In genomic region chr6:87793821-87794510, GRCm38 (mm10) we compare ENCODE assay signal across 30 mouse cellular contexts. TPM values are rescaled to one million over a fixed set of nuclear protein-coding genes. Genes with fewer than 3 reads are reported as not detected.
DNase-seq lines count a peak whose midpoint lies in the region; ATAC-seq and TF ChIP-seq lines count a peak whose summit lies in the region.
"Had no signal": no experiment of that assay in that cellular context is flagged by ENCODE, and none has a peak within 500 bp of the region (broad histone marks: within the 10 kb centered on the region; RNA-seq: fewer than 3 reads in every experiment).

No protein-coding gene starts in this region.

- WGBS in liver, embryonic 12.5 days (ENCODE audit: insufficient replicate concordance) = 84% methylated on average over 10 of the region's 10 CpGs
- 89% methylated on average over 10 of the region's 10 CpGs for WGBS in liver, postnatal 0 days (ENCODE audit: insufficient replicate concordance)
- 89% methylated on average over 10 of the region's 10 CpGs for WGBS in stomach, postnatal 0 days
- 88% methylated on average over 10 of the region's 10 CpGs for WGBS in heart, adult 2 months

- no peaks in the 10 kb centered on the region for H3K9me3 ChIP-seq in liver, embryonic 12.5 days (replicated peaks)
- no peaks in the 10 kb centered on the region for H3K9me3 ChIP-seq in liver, postnatal 0 days (ENCODE audit: low read length)
- H3K9me3 ChIP-seq in stomach, postnatal 0 days (ENCODE audit: control insufficient read depth, low read length) = no peaks in the 10 kb centered on the region
- H3K9me3 ChIP-seq: embryonic facial prominence, embryonic 13.5 days; forebrain, embryonic 13.5 days; G1E; heart, embryonic 15.5 days; neural tube, embryonic 13.5 days had no signal

- no peaks in the 10 kb centered on the region for H3K27me3 ChIP-seq in liver, embryonic 12.5 days (replicated peaks)
- no peaks in the 10 kb centered on the region for H3K27me3 ChIP-seq in liver, postnatal 0 days (ENCODE audit: insufficient read depth, low read length)
- H3K27me3 ChIP-seq in stomach, postnatal 0 days (ENCODE audit: control insufficient read depth, insufficient read depth, low read length) = no peaks in the 10 kb centered on the region
- no peaks in the 10 kb centered on the region for H3K27me3 ChIP-seq in heart, adult 2 months (ENCODE audit: control insufficient read depth, insufficient read depth, low read length)
- H3K27me3 ChIP-seq: CH12.LX; embryonic facial prominence, embryonic 13.5 days; forebrain, embryonic 13.5 days; heart, embryonic 15.5 days; neural tube, embryonic 13.5 days; Patski had no signal

- no peak for DNase-seq in liver, postnatal 0 days
- DNase-seq in cerebellum, adult 11-12 months = peak; percentile 84
- peak; percentile 92 for DNase-seq in cerebellum, adult 9-10 months
- DNase-seq in stomach, postnatal 0 days (ENCODE audit: low spot score) = peak; percentile 11
- no peak for DNase-seq in heart, adult 2 months
- no peak for DNase-seq in right cerebral cortex, postnatal 36 days (ENCODE audit: low spot score in 2 of 2)
- DNase-seq: adrenal gland, adult 2 months; B cell, adult 2 months; gastrocnemius, postnatal 36 days; heart, postnatal 36 days; kidney, adult 9 months; kidney, postnatal 14 days; lung, postnatal 4 days; midbrain, embryonic 14.5 days; right cerebral cortex, adult 18-20 months; thymus, adult 2 months had no signal

- no peak for TF ChIP-seq CTCF in liver, postnatal 0 days (IDR thresholded peaks at IDR 0.05; ENCODE audit: low read depth)
- no peak for TF ChIP-seq CTCF in stomach, postnatal 0 days (IDR thresholded peaks at IDR 0.05; ENCODE audit: low read depth)
- no peak for TF ChIP-seq CTCF in heart, adult 2 months (IDR thresholded peaks at IDR 0.05)

- peaks cover 94% of the 10 kb centered on the region for H3K4me1 ChIP-seq in liver, embryonic 12.5 days
- H3K4me1 ChIP-seq in liver, postnatal 0 days (ENCODE audit: insufficient read depth) = peaks cover 59% of the 10 kb centered on the region
- H3K4me1 ChIP-seq in stomach, postnatal 0 days (replicated peaks; ENCODE audit: control insufficient read depth, insufficient read depth) = peaks cover 2% of the 10 kb centered on the region; the same call in 1 of the 2 replicates
- H3K4me1 ChIP-seq in heart, adult 2 months (ENCODE audit: control insufficient read depth, insufficient read depth, low read length) = no peaks in the 10 kb centered on the region; the same call in none of the 2 replicates

- TF ChIP-seq EP300 in liver, postnatal 0 days (IDR thresholded peaks at IDR 0.05; ENCODE audit: low read depth) = no peak
- no peak for TF ChIP-seq EP300 in stomach, postnatal 0 days (optimal IDR thresholded peaks at IDR 0.05)
- TF ChIP-seq EP300 in heart, adult 2 months (IDR thresholded peaks at IDR 0.05; ENCODE audit: insufficient read depth, low read depth, low read length) = no peak

- H3K4me2 ChIP-seq in liver, embryonic 12.5 days = no peak overlapping the region
- H3K4me2 ChIP-seq in liver, postnatal 0 days (ENCODE audit: low read depth, low read length) = no peak overlapping the region
- no peak overlapping the region for H3K4me2 ChIP-seq in stomach, postnatal 0 days (replicated peaks; ENCODE audit: low read depth)
- H3K4me2 ChIP-seq: embryonic facial prominence, embryonic 13.5 days; forebrain, embryonic 13.5 days; heart, embryonic 15.5 days; hindbrain, embryonic 14.5 days; neural tube, embryonic 13.5 days had no signal

- no peaks in the 10 kb centered on the region for H3K79me2 ChIP-seq in heart, adult 2 months (replicated peaks; ENCODE audit: control insufficient read depth, insufficient read depth, low read length)

- intact Hi-C loops in heart, adult 2 months (cut with DNase I) = no loop called here

- H3K27ac ChIP-seq in liver, embryonic 12.5 days = 0 out of 2 replicates have a peak overlapping the region, but pooled peaks have one; percentile 22
- H3K27ac ChIP-seq in liver, postnatal 0 days (ENCODE audit: low read depth) = no peak overlapping the region
- H3K27ac ChIP-seq in stomach, postnatal 0 days (replicated peaks) = no peak overlapping the region
- H3K27ac ChIP-seq in heart, adult 2 months = no peak overlapping the region
- H3K27ac ChIP-seq: embryonic facial prominence, embryonic 13.5 days; forebrain, embryonic 13.5 days; heart, embryonic 15.5 days; hindbrain, embryonic 14.5 days; liver, embryonic 14.5 days; neural tube, embryonic 13.5 days had no signal

- TF ChIP-seq POLR2A in heart, adult 2 months (IDR thresholded peaks at IDR 0.05; ENCODE audit: insufficient read depth, low read depth, low read length) = no peak

- H3K9ac ChIP-seq in liver, embryonic 12.5 days = no peak overlapping the region
- H3K9ac ChIP-seq in liver, postnatal 0 days (replicated peaks) = no peak overlapping the region
- no peak overlapping the region for H3K9ac ChIP-seq in stomach, postnatal 0 days (ENCODE audit: low read length)
- no peak overlapping the region for H3K9ac ChIP-seq in heart, adult 2 months (ENCODE audit: low read depth, low read length)
- H3K9ac ChIP-seq: embryonic facial prominence, embryonic 13.5 days; forebrain, embryonic 13.5 days; heart, embryonic 15.5 days; hindbrain, embryonic 14.5 days; liver, embryonic 14.5 days; neural tube, embryonic 13.5 days had no signal

- no peak for ATAC-seq in liver, embryonic 12.5 days
- no peak for ATAC-seq in liver, postnatal 0 days
- ATAC-seq in stomach, postnatal 0 days (ENCODE audit: low FRiP score, low TSS enrichment) = no peak
- ATAC-seq: forebrain, embryonic 13.5 days; Patski had no signal

- peaks cover 71% of the 10 kb centered on the region for H3K36me3 ChIP-seq in liver, embryonic 12.5 days
- H3K36me3 ChIP-seq in liver, postnatal 0 days (replicated peaks; ENCODE audit: insufficient read depth, low read length) = peaks cover 57% of the 10 kb centered on the region
- no peaks in the 10 kb centered on the region for H3K36me3 ChIP-seq in stomach, postnatal 0 days (ENCODE audit: control insufficient read depth, insufficient read depth, low read length)
- no peaks in the 10 kb centered on the region for H3K36me3 ChIP-seq in heart, adult 2 months (ENCODE audit: control insufficient read depth, insufficient read depth, low read length)

- H3K4me3 ChIP-seq in liver, embryonic 12.5 days = no peak overlapping the region
- H3K4me3 ChIP-seq in liver, postnatal 0 days (ENCODE audit: low read depth, low read length) = no peak overlapping the region
- H3K4me3 ChIP-seq in stomach, postnatal 0 days (ENCODE audit: low read depth, low read length) = no peak overlapping the region
- H3K4me3 ChIP-seq in heart, adult 2 months = no peak overlapping the region
- H3K4me3 ChIP-seq: embryonic facial prominence, embryonic 13.5 days; erythroblast, embryonic 14.5 days; forebrain, embryonic 13.5 days; heart, embryonic 15.5 days; myocyte; neural tube, embryonic 13.5 days had no signal

RNA-seq across cellular contexts. Expression of gene Gp9, which starts 16.1 kb away (rescaled TPM):
- 40.9 and 44.2 TPM in 2 replicates for polyA plus RNA-seq in liver, embryonic 12.5 days (2016; fragmentation: Nextera tagmentation; extraction: Ambion mirVana)
- polyA plus RNA-seq in liver, postnatal 0 days (2015; fragmentation: Nextera tagmentation; extraction: Ambion mirVana) = 36.5 and 38.0 TPM in 2 replicates
- polyA plus RNA-seq in stomach, postnatal 0 days (2015; fragmentation: Nextera tagmentation; extraction: Ambion mirVana) = 0.38 and 0.40 TPM in 2 replicates
- 1 to 10 TPM in 1 of 2 experiments, under 1 TPM in 1; 0.94 to 5.8 TPM for total RNA-seq in heart, adult 2 months (2021)
- 2.6 and 9.9 TPM in 2 replicates for polyA plus RNA-seq in heart, adult 2 months (2012; rRNA removed)
- total RNA-seq: CH12.LX; gastrocnemius, adult 18-20 months; gastrocnemius, postnatal 36 days had no signal
- polyA plus RNA-seq: myocyte; Patski; small intestine, adult 2 months had no signal

RNA-seq across cellular contexts. Expression of gene Rab43, which starts 18.0 kb away (rescaled TPM):
- polyA plus RNA-seq in liver, embryonic 12.5 days (2016; fragmentation: Nextera tagmentation; extraction: Ambion mirVana) = 28.6 and 30.5 TPM in 2 replicates
- polyA plus RNA-seq in liver, postnatal 0 days (2015; fragmentation: Nextera tagmentation; extraction: Ambion mirVana) = 44.4 and 45.4 TPM in 2 replicates
- 12.6 and 13.4 TPM in 2 replicates for polyA plus RNA-seq in stomach, postnatal 0 days (2015; fragmentation: Nextera tagmentation; extraction: Ambion mirVana)
- 10 to 100 TPM; 11.1 to 11.6 TPM for total RNA-seq in heart, adult 2 months (2021)
- 12.2 and 17.6 TPM in 2 replicates for polyA plus RNA-seq in heart, adult 2 months (2012; rRNA removed)

RNA-seq across cellular contexts. Expression of gene Gm45140, which starts 41.6 kb away (rescaled TPM):
- polyA plus RNA-seq in liver, embryonic 12.5 days (2016; fragmentation: Nextera tagmentation; extraction: Ambion mirVana) = 5.0 and 7.1 TPM in 2 replicates
- 2.8 and 3.2 TPM in 2 replicates for polyA plus RNA-seq in liver, postnatal 0 days (2015; fragmentation: Nextera tagmentation; extraction: Ambion mirVana)
- polyA plus RNA-seq in stomach, postnatal 0 days (2015; fragmentation: Nextera tagmentation; extraction: Ambion mirVana) = 1.3 and 1.9 TPM in 2 replicates
- total RNA-seq in heart, adult 2 months (2021) = 1 to 10 TPM in 1 of 2 experiments, under 1 TPM in 1; 0.23 to 1.4 TPM
- 0.16 and 0.79 TPM in 2 replicates for polyA plus RNA-seq in heart, adult 2 months (2012; rRNA removed)

RNA-seq across cellular contexts. Expression of gene Isy1, which starts 44.6 kb away (rescaled TPM):
- polyA plus RNA-seq in liver, embryonic 12.5 days (2016; fragmentation: Nextera tagmentation; extraction: Ambion mirVana) = 59.5 and 62.4 TPM in 2 replicates
- polyA plus RNA-seq in liver, postnatal 0 days (2015; fragmentation: Nextera tagmentation; extraction: Ambion mirVana) = 19.7 and 19.8 TPM in 2 replicates
- 24.6 and 27.5 TPM in 2 replicates for polyA plus RNA-seq in stomach, postnatal 0 days (2015; fragmentation: Nextera tagmentation; extraction: Ambion mirVana)
- 10 to 100 TPM; 22.3 to 22.8 TPM for total RNA-seq in heart, adult 2 months (2021)
- polyA plus RNA-seq in heart, adult 2 months (2012; rRNA removed) = 7.3 and 15.1 TPM in 2 replicates

RNA-seq across cellular contexts. Expression of gene Cnbp, which starts 56.9 kb away (rescaled TPM):
- polyA plus RNA-seq in liver, embryonic 12.5 days (2016; fragmentation: Nextera tagmentation; extraction: Ambion mirVana) = 896 and 933 TPM in 2 replicates
- 445 and 452 TPM in 2 replicates for polyA plus RNA-seq in liver, postnatal 0 days (2015; fragmentation: Nextera tagmentation; extraction: Ambion mirVana)
- polyA plus RNA-seq in stomach, postnatal 0 days (2015; fragmentation: Nextera tagmentation; extraction: Ambion mirVana) = 740 and 754 TPM in 2 replicates
- total RNA-seq in heart, adult 2 months (2021) = 100 to 1,000 TPM; 303 to 355 TPM
- 201 and 451 TPM in 2 replicates for polyA plus RNA-seq in heart, adult 2 months (2012; rRNA removed)

Comparison
In these comparisons a context has a peak if more than half of its experiments do, and no peak if none do; other contexts are left out.
1. DNase-seq: peak in cerebellum, adult 11-12 months (single experiment), cerebellum, adult 9-10 months (single experiment) and stomach, postnatal 0 days (single experiment); none in liver, postnatal 0 days (single experiment), heart, adult 2 months (0 of 2) and right cerebral cortex, postnatal 36 days (0 of 2).